Mouse (Mus musculus): ENCODE measurements around the gene Iscu. TPM values are rescaled to one million over a fixed set of nuclear protein-coding genes. Genes with fewer than 3 reads are reported as not detected.
"Not testable (repeated sequence)": the region's sequence is repeated elsewhere in the genome, so short reads cannot be mapped to it uniquely, and the experiment has no call there.

Gene Iscu
- total RNA-seq, 2 experiments from 2014 or later: 100 to 111 TPM

GRCm38 (mm10) chr5:113751521-113752157 is 20.9 kb upstream of the Iscu start:
- ATAC-seq (replicated peaks; ENCODE audit: poor library complexity, severe bottlenecking): no peak

GRCm38 (mm10) chr5:113755347-113756030 is 17.1 kb upstream of the Iscu start:
- no peak for ATAC-seq (replicated peaks; ENCODE audit: poor library complexity, severe bottlenecking)

- ATAC-seq (replicated peaks; ENCODE audit: poor library complexity, severe bottlenecking): peak; percentile 65
Observed at GRCm38 (mm10) chr5:113761585-113761984, 11.0 kb upstream of the Iscu start.

GRCm38 (mm10) chr5:113764426-113764825 is 8.1 kb upstream of the Iscu start:
- no peak for ATAC-seq (replicated peaks; ENCODE audit: poor library complexity, severe bottlenecking)

- ATAC-seq (replicated peaks; ENCODE audit: poor library complexity, severe bottlenecking): no peak
Observed at GRCm38 (mm10) chr5:113765641-113766526, 6.7 kb upstream of the Iscu start.

GRCm38 (mm10) chr5:113768806-113769205 is 3.7 kb upstream of the Iscu start:
- no peak for ATAC-seq (replicated peaks; ENCODE audit: poor library complexity, severe bottlenecking)

GRCm38 (mm10) chr5:113771213-113772162 is 1.1 kb upstream of the Iscu start:
- peak; percentile 56 for ATAC-seq (replicated peaks; ENCODE audit: poor library complexity, severe bottlenecking)

- no peak for ATAC-seq (replicated peaks; ENCODE audit: poor library complexity, severe bottlenecking)
Observed at GRCm38 (mm10) chr5:113772905-113773519, 464 bp downstream of the Iscu start.

- ATAC-seq (replicated peaks; ENCODE audit: poor library complexity, severe bottlenecking): peak; percentile 38
Observed at GRCm38 (mm10) chr5:113773664-113774063, 1.1 kb downstream of the Iscu start.

GRCm38 (mm10) chr5:113775585-113775984 is 3.0 kb downstream of the Iscu start:
- no peak for ATAC-seq (replicated peaks; ENCODE audit: poor library complexity, severe bottlenecking)

GRCm38 (mm10) chr5:113776128-113776895 is 3.8 kb downstream of the Iscu start:
- peak; percentile 33 for ATAC-seq (replicated peaks; ENCODE audit: poor library complexity, severe bottlenecking)

GRCm38 (mm10) chr5:113776896-113777226 is 4.3 kb downstream of the Iscu start:
- peak; percentile 64 for ATAC-seq (replicated peaks; ENCODE audit: poor library complexity, severe bottlenecking)

GRCm38 (mm10) chr5:113777728-113778127 is 5.2 kb downstream of the Iscu start:
- ATAC-seq (replicated peaks; ENCODE audit: poor library complexity, severe bottlenecking): not testable (repeated sequence)

GRCm38 (mm10) chr5:113779569-113779968 is 7.0 kb downstream of the Iscu start:
- no peak for ATAC-seq (replicated peaks; ENCODE audit: poor library complexity, severe bottlenecking)

GRCm38 (mm10) chr5:113780082-113780752 is 7.7 kb downstream of the Iscu start:
- ATAC-seq (replicated peaks; ENCODE audit: poor library complexity, severe bottlenecking): no peak

GRCm38 (mm10) chr5:113780763-113781162 is 8.2 kb downstream of the Iscu start:
- no peak for ATAC-seq (replicated peaks; ENCODE audit: poor library complexity, severe bottlenecking)

GRCm38 (mm10) chr5:113781254-113781653 is 8.7 kb downstream of the Iscu start:
- no peak for ATAC-seq (replicated peaks; ENCODE audit: poor library complexity, severe bottlenecking)

GRCm38 (mm10) chr5:113781875-113782274 is 9.3 kb downstream of the Iscu start:
- no peak for ATAC-seq (replicated peaks; ENCODE audit: poor library complexity, severe bottlenecking)
